Mouse (Mus musculus) layer of hippocampus, postnatal 25 days (tissue): ENCODE measurements around the gene Trim43a. TPM values are rescaled to one million over a fixed set of nuclear protein-coding genes. Genes with fewer than 3 reads are reported as not detected.
"Not testable (repeated sequence)": the region's sequence is repeated elsewhere in the genome, so short reads cannot be mapped to it uniquely, and the experiment has no call there.

Source experiments
- DNase-seq, 2 experiments: peaks; one replicate each; pipeline ENCODE4 v3.0.0; 2022; ENCODE audit warnings: mixed read lengths in 2 of 2, low spot score in 1 of 2; ENCODE audit errors: extremely low spot score in 1 of 2
- total RNA-seq, 2 experiments: library from RNA; stranded (reverse); gene quantifications; 2 replicates each; pipeline ENCODE4 v1.2.3; 2021

Trim43a gene
- 1 to 10 TPM in 1 of 2 experiments, under 1 TPM in 1; 0.54 to 1.5 TPM for total RNA-seq

- not testable (repeated sequence) for DNase-seq
These were observed at the start of gene Trim43a for GRCm38 (mm10) chr9:88580591-88580990. Trim43a (plus strand) TSS chr9:88580891.

- DNase-seq = no peak
These were observed 46.6 kb upstream of the Trim43a start for GRCm38 (mm10) chr9:88534093-88534492.

GRCm38 (mm10) chr9:88539546-88540224 lies 41.0 kb upstream of the Trim43a start:
- DNase-seq = no peak

GRCm38 (mm10) chr9:88542816-88543215 lies 37.9 kb upstream of the Trim43a start:
- DNase-seq = no peak

GRCm38 (mm10) chr9:88545534-88545933 lies 35.2 kb upstream of the Trim43a start:
- DNase-seq = no peak

- DNase-seq = peak in 1 of 2 experiments; percentile 59
These were observed 34.5 kb upstream of the Trim43a start for GRCm38 (mm10) chr9:88546166-88546565.

GRCm38 (mm10) chr9:88546657-88547056 lies 34.0 kb upstream of the Trim43a start:
- no peak for DNase-seq

GRCm38 (mm10) chr9:88547270-88547669 lies 33.4 kb upstream of the Trim43a start:
- no peak for DNase-seq

- peak; percentile 59 to 65 for DNase-seq
These were observed 32.7 kb upstream of the Trim43a start, which contains the start of gene Zfp949 for GRCm38 (mm10) chr9:88547851-88548613. Zfp949 (plus strand) TSS chr9:88548020.

GRCm38 (mm10) chr9:88548614-88548945 lies 32.1 kb upstream of the Trim43a start:
- no peak for DNase-seq

GRCm38 (mm10) chr9:88553071-88553470 lies 27.6 kb upstream of the Trim43a start:
- DNase-seq = no peak

- no peak for DNase-seq
These were observed 22.5 kb upstream of the Trim43a start for GRCm38 (mm10) chr9:88558146-88558545.

GRCm38 (mm10) chr9:88561476-88561875 lies 19.2 kb upstream of the Trim43a start:
- DNase-seq = not testable (repeated sequence)

GRCm38 (mm10) chr9:88570471-88570870 lies 10.2 kb upstream of the Trim43a start:
- not testable (repeated sequence) for DNase-seq

GRCm38 (mm10) chr9:88593708-88594107 lies 13.0 kb downstream of the Trim43a start:
- not testable (repeated sequence) for DNase-seq

GRCm38 (mm10) chr9:88599206-88600162 lies 18.8 kb downstream of the Trim43a start:
- peak; percentile 99 for DNase-seq

GRCm38 (mm10) chr9:88625803-88626514 lies 45.3 kb downstream of the Trim43a start:
- not testable (repeated sequence) for DNase-seq

- DNase-seq = not testable (repeated sequence)
These were observed 57.4 kb downstream of the Trim43a start for GRCm38 (mm10) chr9:88638125-88638524.
